Mouse (Mus musculus) spleen, adult 18-20 months (tissue): ENCODE data around the gene Nt5dc3.

Experiments
- DNase-seq, 2 experiments: peaks; one replicate each; pipeline ENCODE4 v3.0.0; 2022; ENCODE audit warnings: mixed read lengths in 2 of 2

Gene Nt5dc3

GRCm38 (mm10) chr10:86779816-86780500 lies 1.2 kb downstream of the Nt5dc3 start:
- DNase-seq, result no peak

GRCm38 (mm10) chr10:86781641-86782040 lies 2.8 kb downstream of the Nt5dc3 start:
- no peak for DNase-seq

DNA sequence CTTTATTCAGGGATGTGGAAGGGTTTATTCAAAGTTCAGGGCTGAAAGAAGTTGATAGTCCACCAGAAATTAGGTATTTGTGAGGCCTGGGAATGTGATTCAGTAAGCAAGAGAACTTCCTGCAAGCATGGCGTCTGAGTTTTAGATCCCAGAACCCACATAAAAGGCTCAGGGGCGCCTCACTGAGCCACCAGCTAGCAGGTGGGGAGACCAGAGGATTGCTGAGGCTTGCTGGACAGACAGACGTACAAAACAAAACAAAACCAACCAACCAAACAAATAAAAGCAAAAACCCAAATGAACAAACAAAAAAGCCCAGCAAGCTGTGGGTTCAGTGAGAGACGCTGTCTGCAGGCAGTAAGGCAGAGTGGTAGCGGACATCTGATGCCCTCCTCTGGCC lies 3.9 kb downstream of the Nt5dc3 start:
- no peak for DNase-seq

DNA sequence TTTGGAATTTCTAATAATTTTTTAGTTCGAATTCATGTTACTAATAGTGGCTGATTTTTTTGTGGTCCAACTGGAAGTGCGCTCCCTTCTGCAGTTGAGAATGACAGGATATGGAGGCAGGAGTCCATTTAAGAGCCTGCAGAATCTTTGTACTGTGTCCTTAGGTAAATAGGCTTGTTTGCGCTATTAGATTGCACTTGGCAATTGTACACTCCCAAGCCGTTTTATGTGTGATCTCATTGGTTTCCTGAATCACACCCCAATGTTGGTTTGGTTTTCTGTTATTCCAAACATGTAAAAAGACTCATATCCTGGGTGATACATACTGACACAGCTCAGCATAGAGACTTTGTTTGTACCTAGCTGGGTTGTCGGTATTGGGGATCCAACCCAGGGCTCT lies 4.8 kb downstream of the Nt5dc3 start:
- no peak for DNase-seq

- no peak for DNase-seq
Measured at GRCm38 (mm10) chr10:86784126-86784675, 5.4 kb downstream of the Nt5dc3 start.

DNA sequence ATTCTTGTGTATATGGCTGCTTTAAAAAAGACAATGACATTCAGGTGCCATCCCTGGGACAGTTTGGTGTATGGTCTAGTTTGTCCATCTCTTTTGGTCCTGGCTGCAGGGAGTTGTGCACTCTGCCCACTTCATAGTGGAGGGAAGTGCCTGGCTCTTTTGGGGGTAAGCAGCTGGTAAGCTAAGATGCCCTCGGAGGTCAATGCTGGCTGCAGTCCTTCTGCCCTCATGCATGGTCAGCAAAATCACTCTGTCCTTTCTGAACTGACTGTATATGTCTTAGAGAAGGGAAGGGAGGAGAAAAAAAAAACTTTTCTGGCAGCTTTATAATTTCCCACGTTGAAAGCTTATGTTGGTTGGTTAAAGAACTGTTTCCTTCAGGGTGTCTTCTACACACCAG lies 6.6 kb downstream of the Nt5dc3 start:
- no peak for DNase-seq

- DNase-seq, result no peak
Measured at GRCm38 (mm10) chr10:86786083-86786482, 7.3 kb downstream of the Nt5dc3 start.

GRCm38 (mm10) chr10:86788193-86788592 lies 9.4 kb downstream of the Nt5dc3 start:
- DNase-seq, result no peak

- DNase-seq, result no peak
Measured at GRCm38 (mm10) chr10:86789146-86789672, 10.4 kb downstream of the Nt5dc3 start.

- DNase-seq, result no peak
Measured at GRCm38 (mm10) chr10:86791507-86792184, 12.8 kb downstream of the Nt5dc3 start.

- DNase-seq, result no peak
Measured at GRCm38 (mm10) chr10:86793509-86793951, 14.7 kb downstream of the Nt5dc3 start.

DNA sequence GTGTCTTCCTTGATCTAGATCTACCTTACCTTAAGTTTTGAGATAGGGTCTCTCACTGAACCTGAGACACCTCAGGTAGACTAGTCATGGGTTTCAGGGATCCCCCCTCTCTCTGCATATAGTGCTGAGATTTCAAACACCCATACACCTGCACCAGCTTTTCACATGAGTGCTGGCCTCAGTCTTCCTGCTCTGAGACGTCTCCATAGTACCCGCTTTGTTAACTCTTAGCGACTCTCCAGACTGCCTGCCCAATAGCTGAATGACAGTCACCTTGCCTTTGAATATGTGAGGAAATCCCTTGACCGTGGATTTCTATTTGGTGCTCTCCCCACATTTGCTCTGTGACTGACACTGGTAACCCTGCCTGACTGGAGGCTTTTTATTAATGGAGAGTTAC lies 15.4 kb downstream of the Nt5dc3 start:
- no peak for DNase-seq

DNA sequence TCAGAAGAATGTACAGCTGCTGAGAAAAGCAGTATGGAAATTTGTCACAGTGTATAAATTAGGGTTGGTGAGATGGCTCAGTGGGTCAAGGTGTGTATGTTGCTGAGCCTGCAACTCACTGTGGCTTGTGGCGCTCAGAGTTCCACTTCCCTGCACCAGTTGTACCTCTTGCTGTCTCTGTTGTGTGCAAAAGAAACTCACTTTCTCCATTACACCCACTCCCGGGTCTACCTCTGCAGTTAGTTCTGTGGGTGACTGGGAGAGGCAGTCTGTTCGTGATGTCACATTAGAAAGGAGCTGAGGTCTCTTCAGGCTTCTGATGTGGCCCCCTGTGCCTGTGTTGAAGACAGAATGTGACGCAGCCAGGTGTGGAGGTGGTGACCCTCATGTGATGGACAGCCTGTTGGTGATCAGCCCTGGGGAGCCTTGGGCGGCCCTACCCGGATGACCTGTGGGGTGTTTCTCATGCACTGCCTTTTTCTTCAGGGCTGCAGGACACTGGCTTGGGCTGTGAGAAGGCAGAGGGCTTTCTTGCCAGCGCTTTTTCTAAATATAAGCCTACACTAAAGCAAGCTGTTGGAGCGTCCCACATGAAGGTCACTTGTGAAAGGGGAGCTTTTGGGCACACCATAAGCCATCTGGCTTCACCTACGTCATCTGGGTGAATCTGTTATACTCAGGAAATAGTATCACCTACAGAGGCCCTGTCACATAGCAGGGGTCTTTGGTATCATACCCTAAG lies 16.2 kb downstream of the Nt5dc3 start:
- no peak for DNase-seq

- no peak for DNase-seq
Measured at GRCm38 (mm10) chr10:86796073-86796741, 17.4 kb downstream of the Nt5dc3 start.

DNA sequence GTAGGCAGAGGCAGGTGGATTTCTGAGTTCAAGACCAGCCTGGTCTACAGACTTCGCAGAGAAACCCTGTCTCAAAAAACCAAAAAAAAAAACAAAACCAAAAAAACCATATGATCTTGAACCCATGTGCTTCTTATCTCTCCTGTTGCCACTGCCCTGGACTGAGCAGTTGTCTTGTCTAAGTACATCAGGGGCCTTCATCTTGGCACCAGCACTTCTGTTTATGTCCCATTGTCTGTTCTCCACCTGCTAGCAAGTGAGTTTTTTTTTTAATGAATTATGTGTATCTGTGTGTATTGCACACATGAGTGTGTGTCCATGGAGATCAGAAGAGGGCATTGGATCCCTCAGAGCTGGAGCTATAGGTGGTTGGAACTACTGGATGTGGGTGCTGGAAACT lies 28.6 kb downstream of the Nt5dc3 start:
- no peak for DNase-seq

GRCm38 (mm10) chr10:86808013-86808758 lies 29.4 kb downstream of the Nt5dc3 start:
- DNase-seq, result no peak

GRCm38 (mm10) chr10:86810000-86810399 lies 31.2 kb downstream of the Nt5dc3 start:
- DNase-seq, result no peak

DNA sequence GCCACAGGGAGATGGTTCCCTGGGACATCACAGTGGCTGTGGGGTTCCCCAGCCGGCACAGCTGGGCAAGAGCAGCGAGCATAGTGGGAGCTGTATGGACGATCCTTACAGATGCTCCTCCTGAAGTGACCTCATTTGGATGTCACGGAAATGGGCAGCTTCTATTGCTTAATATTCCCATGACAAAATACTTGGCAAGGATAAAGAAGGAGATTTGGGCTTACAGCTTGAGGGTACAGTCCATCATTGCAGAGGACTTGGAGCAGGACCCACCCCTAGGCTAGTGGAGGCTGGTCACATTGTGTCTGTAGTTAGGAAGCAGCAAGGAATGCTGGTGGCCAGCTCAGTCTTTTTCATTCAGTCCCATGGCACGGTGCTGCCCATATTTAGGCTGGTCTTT lies 31.8 kb downstream of the Nt5dc3 start:
- DNase-seq, result no peak

DNA sequence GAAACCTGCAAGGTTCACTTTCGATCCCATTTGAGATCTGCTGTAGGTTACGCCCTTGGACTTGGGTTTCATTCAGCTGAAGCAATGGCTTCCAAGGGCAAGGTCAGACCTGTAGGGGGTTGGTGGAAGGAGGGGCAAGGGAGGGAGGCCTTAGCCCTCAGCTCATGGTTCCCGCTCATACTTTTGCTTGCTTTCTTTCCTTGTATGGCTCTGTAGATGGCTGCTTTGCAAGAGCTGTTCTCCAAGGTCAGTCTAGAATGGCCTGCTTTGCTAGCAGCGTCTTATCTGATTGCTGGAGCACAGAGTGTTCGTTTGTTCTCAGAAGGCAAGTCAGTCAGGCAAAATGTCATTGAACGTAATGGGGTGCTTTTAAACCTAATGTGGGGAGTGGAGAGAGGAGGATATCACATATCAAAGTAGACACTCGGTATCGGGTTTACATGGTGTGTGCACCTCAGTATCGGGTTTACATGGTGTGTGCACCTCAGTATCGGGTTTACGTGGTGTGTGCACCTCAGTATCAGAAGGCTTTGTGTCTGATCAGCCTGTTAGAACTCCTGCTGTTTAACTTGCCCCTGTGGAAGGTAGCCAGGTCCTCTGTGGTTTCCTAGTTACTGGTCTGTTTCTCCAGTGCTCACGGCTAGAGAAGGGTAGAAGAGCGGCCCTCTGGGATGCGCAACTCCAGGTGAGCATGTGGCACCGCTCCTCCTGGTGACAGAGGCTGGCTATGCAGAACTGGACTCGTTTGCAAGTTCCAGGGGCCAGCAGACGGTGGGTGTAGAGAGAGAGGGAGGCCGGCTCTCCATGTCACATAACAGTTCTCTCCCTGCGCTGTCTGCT lies 35.7 kb downstream of the Nt5dc3 start:
- no peak for DNase-seq

- DNase-seq, result no peak
Measured at GRCm38 (mm10) chr10:86815133-86815532, 36.3 kb downstream of the Nt5dc3 start.

GRCm38 (mm10) chr10:86819649-86820165 lies 40.9 kb downstream of the Nt5dc3 start:
- no peak for DNase-seq
